Mouse (Mus musculus) cerebellum, adult 8-10 months (tissue): ENCODE results near the gene Fancd2os.

Source experiments
- DNase-seq: peaks from one replicate; pipeline ENCODE4 v3.0.0; 2022

The Fancd2os gene

DNA sequence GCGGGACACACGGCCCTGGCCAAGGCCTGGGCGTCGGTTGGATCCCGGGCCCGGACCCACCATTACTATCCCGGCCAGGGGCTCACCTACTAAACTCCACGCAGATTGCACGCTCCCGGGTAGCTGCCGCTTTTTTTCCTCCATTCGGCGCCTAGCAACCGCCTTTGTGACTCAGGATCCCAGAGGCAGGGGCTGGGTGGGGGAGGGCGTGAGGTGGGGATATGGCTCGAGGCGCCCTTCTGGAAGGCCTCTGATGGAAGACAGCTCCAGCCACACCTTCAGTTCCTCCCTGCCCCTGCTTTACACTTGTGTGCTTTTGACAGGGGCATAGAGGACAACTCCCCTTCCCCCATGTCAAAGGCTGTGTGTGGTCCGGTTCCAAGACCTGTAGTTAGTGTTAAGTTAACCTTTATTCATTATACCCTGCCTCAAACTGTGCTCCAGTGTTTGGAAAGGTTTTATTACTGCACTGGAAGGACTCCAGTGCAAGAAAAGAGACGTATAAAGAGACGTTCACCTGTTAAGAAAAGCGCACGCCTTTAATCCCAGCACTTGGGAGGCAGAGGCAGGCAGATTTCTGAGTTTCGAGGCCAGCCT is at the start of gene Fancd2os:
Gene Fancd2os, minus strand, starts transcription at position 173 of the 597 bp plus-strand sequence.
- DNase-seq: no peak

DNA sequence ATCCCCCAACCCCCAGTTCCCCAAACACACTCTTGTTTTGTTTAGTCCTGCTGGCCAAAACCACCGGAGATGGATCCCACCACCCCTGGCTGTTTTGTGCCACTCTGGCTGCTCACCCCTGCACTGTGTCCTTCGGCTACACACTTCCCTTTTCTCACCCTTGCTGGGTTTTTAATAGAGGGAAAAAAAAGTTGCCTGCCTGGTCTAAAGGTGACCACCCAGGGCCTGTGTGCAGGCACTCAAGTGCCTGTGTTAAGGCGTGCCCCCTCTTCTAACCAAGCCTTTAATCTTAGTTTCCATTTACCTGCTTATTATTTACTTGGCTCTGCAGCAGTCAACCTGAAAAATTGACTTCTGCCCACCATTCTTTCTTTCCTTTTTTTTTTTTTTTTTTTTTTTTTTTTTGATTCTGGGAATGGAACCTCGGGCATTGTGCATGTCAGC is 49.7 kb upstream of the Fancd2os start:
- no peak for DNase-seq

DNA sequence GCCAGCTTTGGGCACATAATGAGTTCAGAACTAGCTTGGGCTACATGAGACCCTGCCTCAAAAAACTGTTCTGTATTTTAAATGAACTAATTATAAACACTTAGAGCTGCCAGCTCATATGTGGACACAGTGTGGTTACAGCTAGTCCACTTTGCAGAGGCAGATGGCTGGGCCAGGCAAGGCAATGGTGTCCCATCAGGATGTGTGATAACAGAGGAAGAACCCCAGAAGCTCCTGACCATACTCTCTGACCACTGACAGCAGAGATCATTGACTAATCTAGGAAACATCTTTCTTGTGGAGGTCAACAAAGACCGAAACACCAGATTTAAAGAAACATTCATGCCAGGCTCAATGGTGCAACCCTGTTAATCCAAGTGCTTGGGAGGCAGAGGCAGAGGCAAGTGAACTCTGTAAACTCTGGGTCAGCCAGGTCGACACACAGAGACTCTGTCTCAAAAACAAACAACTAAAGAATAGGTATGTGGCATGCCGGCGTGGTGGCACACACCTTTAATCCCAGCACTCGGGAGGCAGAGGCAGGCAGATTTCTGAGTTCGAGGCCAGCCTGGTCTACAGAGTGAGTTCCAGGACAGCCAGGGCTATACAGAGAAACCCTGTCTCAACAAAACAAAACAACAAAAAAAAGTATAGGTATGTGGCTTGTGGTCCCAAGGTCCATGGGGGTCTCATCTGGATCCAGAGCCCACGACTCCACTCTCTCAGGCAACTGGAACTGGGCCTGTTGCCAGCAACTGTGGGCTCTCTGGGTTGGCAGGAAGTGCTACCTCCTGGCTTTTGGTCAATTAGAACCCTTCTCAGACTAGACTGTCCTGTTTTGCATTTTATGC is 49.1 kb upstream of the Fancd2os start:
- DNase-seq: no peak

DNA sequence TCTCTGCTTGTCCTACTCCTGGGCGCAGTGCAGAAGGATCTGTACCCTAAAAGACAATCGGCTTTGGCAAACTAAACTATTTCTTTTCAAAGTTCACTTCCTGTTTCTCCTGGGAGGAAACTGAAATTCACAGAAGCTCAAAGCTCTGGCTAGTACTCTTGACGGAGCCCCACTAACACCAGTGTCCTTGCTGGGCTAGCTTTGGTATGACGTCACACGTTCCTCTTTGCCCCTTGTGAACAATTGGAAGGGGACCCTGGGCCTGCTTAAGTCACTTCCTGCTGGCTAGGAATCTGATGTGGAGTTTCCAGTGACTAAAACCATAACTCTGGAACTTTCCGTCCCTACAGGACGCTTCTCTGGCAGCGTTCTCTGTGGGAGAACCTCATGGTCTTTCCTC is 44.3 kb upstream of the Fancd2os start:
- DNase-seq: no peak

DNA sequence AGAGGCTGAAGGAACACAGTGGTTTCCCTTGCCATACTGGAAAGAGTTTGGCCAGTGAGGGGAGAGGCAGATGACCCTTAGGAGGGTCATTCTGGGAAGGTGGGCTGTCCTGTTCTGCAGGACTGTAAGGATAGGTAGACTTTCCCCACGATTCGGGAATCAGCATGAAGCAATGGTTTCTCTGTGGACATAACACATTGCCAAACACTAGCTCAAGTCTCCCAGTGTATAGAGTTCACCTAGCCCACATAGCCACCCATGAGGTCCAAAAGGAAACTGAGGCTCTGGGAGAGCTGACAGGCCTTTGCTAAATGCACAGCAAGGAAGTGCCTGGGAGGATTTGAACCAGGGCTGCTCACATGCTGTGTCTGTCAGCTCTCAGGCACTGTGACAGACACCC is 43.5 kb upstream of the Fancd2os start:
- DNase-seq: no peak

DNA sequence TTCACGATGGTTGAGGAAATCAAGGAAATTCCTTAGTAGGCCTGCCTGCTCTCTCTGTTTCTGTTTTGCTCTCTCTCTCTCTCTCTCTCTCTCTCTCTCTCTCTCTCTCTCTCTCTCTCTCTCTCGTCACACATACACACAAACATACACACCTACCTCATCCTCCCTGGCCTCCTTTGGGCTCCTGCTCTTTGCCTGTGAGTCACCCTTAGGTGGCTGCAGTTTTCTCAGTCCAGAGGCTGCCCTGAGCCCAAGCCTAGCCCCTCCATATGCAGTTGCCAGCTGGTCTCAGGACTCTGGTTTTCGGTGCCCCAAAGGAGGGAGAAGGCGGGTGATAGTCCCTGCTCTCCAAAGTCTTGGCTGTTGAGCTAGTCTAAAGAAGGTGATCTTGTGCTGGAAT is 42.5 kb upstream of the Fancd2os start:
- DNase-seq: no peak

DNA sequence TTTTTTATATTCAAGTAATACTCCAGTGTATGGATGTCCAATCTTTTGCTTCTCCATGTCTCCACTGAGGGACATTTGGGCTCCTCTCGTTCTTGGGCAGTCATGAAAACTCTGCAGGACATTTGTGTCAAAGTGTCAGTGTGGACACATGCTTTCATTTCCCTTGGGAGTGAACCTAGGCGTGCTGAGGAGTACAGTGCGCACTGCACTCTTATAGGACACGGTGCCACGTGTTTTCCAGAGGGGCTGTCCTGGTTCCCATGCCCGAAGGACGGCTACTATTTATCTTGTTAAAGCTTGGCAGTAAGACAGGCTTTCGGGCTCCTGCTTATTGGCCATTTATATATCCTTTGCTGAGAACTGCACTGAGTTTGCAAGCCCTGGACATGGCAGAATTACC is 42.1 kb upstream of the Fancd2os start:
- DNase-seq: no peak

DNA sequence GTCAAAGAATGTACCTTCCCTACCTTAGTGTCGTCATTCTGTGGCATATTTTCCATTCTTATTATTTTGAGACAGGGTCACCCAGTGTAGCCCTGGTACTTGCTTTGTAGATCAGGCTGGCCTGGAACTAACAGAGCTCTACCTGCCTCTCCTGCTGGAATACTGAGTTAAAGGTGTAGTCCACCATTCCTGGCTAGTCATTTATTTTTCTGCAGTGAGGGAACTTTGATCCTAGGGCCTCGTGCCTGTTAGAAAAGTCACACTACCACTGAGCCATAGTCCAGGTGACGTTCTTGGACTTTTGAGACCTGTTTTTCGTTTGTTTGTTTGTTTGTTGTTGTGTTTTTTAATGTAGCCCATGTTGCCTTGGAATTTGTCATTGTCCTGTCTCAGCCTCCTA is 38.7 kb upstream of the Fancd2os start:
- DNase-seq: no peak

DNA sequence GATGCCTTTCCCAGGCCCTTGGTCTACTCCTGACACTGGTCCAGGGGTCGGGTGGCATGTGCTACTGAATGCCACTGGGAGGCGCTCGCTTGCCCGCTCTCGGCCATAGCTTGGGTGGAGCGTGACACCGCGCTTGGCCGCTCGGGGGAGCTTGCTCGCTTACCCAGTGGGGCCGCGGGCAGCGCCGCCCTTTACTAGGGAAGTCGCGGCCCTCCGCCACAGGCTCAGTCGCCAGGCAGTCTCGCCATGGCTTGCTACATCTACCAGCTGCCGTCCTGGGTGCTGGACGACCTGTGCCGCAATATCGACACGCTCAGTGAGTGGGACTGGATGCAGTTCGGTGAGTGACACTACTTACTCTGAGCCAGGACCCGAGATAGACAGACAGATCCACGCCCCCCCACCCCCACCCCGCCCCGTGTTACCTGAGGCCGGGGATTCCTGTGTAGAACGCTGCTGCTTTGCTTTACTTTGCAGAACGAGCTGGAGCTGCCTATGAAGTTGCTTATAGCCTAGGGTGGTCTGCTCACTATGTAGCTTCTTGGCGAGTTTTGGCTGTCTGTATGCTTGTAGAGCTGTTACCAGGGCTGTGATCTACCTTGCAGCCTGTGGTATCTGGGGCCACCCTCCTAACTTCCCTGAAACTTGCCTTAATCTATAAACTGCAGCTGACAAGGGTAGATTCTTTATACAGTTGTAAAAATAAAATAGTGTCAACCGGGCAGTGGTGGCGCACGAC is 38.0 kb upstream of the Fancd2os start, which contains the start of gene Irak2:
Gene Irak2, plus strand, starts transcription at position 166 of the 739 bp plus-strand sequence.
- DNase-seq: peak; percentile 94

DNA sequence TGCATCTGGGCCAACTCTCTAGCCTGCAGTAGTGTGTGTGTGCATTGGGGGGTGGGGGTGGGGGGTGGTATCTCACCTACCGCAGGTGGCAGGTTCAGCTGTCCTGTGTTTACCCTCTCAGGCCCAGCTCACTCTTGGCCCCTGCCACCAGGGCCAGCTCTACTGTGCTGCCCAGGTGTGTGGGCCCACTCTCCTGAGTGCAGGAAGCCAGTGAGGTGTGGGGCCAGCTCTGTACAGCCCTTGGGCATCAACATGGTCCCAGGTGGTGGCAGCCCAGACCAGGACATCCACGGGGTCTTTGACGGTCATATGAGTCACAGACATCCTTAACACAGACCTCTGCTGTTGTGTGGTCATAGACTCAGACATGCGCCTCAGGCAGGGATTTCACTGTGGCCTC is 32.3 kb upstream of the Fancd2os start:
- DNase-seq: no peak

DNA sequence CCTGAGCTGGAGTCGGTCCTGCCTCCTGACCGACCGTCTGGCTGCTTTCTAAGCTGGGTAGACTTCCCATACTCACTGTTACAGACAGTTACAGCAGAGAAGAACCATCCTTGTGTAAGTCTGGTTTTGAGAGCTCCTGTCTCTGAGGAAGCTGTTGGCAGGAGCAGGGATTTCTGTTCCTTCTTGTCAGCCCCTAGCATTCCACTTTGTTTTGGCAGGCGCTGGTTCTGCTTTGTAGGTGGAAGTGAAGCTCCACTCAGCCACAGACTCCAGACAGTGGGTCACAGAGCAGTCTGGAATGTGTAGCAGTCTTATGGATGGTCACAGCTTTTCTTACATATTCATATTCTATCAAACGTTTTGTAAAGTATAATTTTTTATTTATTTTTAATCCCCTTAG is 29.8 kb upstream of the Fancd2os start:
- no peak for DNase-seq

DNA sequence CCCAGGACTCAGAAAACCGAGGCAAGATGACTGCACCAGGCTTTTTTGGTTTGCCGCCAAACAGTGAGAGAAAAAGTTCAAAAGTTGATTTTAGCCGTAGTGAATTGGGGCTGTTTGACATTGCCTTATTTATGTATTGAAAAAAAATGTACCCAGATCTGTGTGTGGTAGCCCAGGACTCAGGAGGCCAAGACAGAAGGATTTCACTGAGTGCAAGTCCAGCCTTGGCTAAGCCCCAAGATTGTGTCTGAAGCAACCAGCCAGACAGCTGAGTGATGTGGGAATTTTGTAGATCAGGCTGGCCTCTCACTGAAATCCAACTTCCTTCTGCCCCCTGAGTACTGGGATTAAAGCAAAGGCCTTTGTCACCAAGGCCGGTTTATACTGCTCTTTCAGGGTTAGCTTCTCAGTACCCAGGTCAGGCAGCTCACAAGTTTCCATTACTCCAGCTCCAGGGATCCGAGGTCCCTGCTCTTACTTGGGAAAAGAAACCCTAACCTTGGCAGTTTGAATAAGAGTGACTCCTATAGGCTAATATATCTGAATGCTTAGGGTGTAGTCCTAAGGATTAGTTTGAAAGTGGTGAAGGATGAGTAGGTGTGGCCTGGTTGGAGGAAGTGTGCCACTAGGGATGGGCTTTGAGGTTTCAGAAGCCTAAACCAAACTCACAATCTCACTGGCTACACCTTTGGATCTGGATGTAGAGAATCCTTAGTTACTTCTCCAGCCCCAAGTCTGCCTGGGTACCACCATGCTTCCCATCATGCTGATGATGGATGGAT is 24.7 kb upstream of the Fancd2os start:
- DNase-seq: peak; percentile 19

DNA sequence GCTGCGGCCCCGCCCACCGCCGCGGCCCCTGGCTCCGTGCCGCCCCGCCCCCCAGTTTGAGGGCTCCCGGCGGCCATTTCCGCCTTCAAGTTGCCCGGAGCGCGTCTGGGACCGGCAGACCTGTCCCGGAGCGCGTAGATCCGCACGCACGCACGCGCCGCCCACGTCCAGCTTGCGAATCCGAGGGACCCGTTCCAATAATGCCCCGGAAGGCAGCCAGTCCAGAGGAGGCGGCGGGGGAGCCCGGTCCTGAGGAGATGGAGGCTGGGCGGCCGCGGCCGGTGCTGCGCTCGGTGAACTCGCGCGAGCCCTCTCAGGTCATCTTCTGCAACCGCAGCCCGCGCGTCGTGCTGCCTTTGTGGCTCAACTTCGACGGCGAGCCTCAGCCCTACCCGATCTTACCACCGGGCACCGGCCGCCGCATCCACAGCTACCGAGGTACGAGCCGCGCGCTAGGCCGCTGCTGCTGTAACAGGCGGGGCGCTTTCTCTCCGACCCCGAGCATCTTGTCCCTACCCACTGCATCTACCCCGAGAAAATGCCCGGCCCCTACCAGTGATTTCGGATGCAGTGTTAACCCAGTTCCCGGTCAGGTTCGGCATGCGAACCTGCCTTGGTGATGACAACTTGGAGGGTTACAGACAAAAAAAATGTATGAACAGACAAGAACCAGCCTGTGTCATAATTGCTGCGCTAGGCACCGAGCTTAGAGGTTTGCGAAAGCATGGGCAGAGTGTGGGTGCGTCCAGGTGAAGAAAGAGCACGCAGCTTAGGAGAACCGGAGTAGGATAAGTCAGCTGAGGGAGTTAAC is 23.6 kb upstream of the Fancd2os start, which contains the start of gene Vhl:
Gene Vhl, plus strand, starts transcription at position 19 of the 811 bp plus-strand sequence.
- peak; percentile 78 for DNase-seq

DNA sequence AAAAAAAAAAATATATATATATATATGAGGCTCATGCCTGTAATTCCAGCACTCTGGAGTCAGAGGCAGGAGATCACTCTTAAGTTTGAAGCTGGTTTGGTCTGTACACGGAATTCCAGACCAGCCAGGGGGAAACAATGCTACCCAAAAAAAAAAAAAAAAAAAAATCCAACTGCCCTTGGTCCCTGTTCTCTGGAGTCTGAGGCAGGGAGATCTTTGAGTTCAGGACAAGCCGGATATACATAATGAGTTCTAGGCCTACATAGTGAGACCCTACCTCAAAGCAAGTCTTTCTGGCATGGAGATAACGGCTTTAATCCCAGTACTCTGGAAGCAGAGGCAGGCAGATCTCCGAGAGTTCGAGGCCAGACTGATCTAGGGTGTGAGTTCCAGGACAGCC is 22.9 kb upstream of the Fancd2os start:
- no peak for DNase-seq

DNA sequence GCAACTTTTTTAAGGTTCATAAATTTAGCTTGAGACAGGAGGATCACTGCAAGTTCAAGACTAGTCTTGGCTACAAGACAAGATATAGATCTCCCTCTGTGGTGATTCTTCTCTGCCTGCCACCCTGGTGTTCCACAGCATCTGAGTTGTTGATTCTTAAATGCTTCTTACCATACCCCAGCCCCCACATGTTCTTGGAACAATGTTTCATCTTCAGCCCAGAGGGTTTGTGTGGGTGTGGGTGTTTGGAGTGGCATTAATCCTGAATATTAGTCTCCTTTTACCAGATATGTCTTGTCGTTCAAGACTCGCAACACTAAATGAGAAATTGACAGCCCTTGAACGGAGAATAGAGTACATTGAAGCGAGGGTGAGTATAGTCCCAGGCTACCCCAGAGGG is 15.0 kb upstream of the Fancd2os start:
- no peak for DNase-seq

DNA sequence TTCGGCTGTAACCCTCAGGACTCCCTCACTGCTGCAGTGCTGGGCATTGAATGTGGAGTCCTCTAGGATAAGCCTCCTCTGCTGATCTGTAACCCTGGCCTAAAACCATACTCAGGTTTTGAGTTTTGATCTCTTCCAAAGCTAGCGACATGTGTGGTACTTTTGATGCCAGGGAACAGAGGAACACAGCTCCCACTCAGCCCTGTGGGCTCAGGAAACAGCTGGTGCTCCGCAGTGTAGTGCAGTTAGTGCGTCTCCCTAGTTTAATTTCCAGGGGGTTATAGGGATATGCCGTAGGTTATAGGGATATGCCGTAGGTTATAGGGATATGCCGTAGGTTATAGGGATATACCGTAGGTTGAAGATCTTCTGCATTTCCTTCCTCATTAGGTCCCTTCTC is 14.5 kb upstream of the Fancd2os start:
- no peak for DNase-seq

DNA sequence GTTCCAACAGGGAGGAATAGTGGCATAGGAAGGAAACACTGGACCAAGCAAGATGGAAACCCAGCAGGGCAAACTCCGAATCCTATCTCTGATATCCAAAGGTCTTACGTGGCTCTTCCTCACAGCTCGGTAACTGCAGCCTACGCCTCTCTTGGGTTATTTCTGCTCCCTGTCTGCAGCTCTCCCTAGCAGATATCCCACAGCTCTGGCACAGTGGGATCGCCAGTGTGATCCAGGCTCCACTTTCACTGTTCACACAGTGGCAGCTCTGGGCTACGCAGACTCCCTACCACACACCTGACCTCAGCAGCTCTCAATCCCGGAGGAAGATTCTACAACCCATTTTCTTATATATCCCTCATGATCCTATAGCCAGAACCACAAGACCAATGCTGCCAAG is 13.6 kb upstream of the Fancd2os start:
- DNase-seq: no peak

DNA sequence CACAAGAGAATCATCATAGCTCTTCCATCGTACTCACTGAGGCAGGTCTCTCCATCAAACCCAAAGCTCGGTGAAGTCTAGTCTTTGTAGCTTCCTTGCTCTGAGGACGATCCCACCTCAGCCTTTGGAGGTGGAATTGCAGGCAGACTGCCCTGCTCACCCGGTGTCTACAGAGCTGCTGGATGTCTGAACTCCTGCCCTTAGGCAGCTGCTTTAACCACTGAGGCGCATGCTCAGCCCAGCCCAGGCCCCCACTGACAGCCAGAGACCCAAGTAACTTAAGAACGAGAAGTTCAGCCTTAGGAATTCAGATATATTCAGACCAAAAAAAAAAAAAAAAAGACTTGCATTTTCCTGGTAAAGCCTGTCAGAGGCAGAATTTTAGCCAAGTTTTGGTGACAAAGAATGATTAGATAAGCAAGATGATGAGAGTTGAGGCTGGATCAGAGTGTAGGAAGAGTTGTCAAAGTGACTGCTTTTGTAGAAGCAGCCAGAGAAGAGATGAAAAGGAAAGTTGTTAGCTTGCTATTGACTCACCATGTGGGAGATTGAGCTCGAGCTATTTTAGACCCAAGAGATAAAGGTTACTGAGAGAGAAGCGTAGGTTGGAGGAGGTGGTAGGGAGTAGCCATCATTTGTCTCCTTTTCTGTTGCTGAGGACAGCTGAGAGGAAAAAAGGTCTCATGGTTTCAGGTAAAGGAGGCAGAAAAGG is 11.9 kb upstream of the Fancd2os start:
- DNase-seq: no peak

DNA sequence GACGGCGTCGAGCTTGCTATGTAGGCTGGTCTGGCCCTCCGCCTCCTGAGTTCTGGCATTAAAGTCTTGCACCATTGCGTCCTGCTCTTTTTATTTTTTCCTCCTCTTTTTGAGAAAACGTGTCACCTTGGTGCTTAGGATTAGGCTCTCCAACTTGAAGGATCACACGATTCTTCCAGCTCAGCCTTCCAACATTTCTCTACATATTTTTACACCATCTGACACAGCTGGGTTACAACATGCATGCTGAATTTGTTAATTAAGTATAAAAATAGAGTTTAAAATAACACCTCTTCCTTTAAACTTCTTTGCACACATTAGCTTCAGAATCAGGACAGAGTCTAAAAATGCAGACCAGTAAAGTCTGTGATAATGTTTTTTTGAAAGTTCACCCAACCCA is 8.8 kb upstream of the Fancd2os start:
- no peak for DNase-seq

DNA sequence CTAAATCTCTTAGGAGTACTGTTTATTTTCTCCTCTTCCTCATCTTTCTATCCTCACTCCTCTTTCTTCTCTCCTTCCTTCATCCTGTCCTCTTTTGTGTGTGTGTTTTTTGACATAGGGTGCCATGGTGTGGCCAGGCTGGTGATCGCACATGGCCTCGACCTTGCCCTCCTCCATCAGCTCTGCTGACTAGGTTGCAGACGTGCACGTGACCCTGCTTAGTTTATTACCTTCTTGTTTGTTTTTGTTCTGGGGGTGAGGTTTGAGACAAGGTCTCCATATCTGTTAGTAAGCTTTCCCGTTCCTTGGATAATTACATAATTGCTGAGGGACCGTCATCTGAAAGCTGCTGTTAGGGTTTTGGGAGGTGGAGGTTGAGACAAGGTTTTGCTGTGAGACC is 8.4 kb upstream of the Fancd2os start:
- DNase-seq: no peak

DNA sequence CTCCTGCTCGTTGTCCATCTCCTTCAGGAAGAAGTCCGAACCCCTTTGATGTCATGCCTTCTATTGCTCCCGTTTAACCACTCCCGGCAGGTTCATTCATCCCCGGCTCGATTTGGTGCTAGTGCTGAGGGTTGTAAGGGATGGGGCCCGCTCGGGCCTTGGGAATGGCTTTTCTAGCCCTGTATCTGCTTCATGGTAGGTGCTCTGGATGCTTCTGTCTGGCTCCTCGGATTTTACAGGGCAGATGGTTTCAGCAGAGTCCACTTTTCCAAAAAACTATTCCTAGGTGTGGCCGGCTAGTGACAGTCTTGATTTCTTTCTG is 4.7 kb upstream of the Fancd2os start:
- DNase-seq: no peak
